Mouse (Mus musculus): ENCODE measurements at regions not wholly inside any gene's neighbourhood (a gene's known extent, or its start where the extent isn't known, plus 50 kb on each side); places are given as distances from the start of the nearest gene placed in this dataset.
A peak's percentile ranks its signal among the peaks of the same experiment; 100 is the strongest.
"Not testable (repeated sequence)": the region's sequence is repeated elsewhere in the genome, so short reads cannot be mapped to it uniquely, and the experiment has no call there.

- peak; percentile 1 for DNase-seq (ENCODE audit: low spot score)
Observed at GRCm38 (mm10) chrX:63991127-63991526, 160.9 kb downstream of the Gm6760 start.

GRCm38 (mm10) chrX:63972386-63972785 is 179.6 kb downstream of the Gm6760 start:
- not testable (repeated sequence) for DNase-seq (ENCODE audit: low spot score)
